ENCODE assay signal across 12 mouse cellular contexts in genomic region chr15:82984097-82984496, GRCm38 (mm10). TPM values are rescaled to one million over a fixed set of nuclear protein-coding genes. Genes with fewer than 3 reads are reported as not detected.
DNase-seq lines count a peak whose midpoint lies in the region; ATAC-seq lines count a peak whose summit lies in the region.
"Had no signal": no experiment of that assay in that cellular context is flagged by ENCODE, and none has a peak within 500 bp of the region (broad histone marks: within the 10 kb centered on the region; RNA-seq: fewer than 3 reads in every experiment).

No protein-coding gene starts in this region.

- no peaks in the 10 kb centered on the region for H3K36me3 ChIP-seq in kidney, embryonic 16.5 days (ENCODE audit: insufficient read depth, low read length)
- no peaks in the 10 kb centered on the region for H3K36me3 ChIP-seq in forebrain, embryonic 13.5 days (ENCODE audit: poor library complexity, severe bottlenecking)
- H3K36me3 ChIP-seq in limb, embryonic 13.5 days: no peaks in the 10 kb centered on the region
- no peaks in the 10 kb centered on the region for H3K36me3 ChIP-seq in neural tube, embryonic 15.5 days
- H3K36me3 ChIP-seq: heart, embryonic 15.5 days had no signal

- no peak overlapping the region for H3K4me3 ChIP-seq in kidney, embryonic 16.5 days (ENCODE audit: low read length)
- no peak overlapping the region for H3K4me3 ChIP-seq in forebrain, embryonic 13.5 days
- H3K4me3 ChIP-seq in limb, embryonic 13.5 days: peak overlapping the region; percentile 16; the same call in 1 of the 2 replicates
- no peak overlapping the region for H3K4me3 ChIP-seq in neural tube, embryonic 15.5 days (replicated peaks)
- H3K4me3 ChIP-seq: heart, embryonic 15.5 days had no signal

- H3K4me2 ChIP-seq in kidney, embryonic 16.5 days (replicated peaks; ENCODE audit: low read depth, low read length): no peak overlapping the region
- peak overlapping the region; percentile 90 for H3K4me2 ChIP-seq in forebrain, embryonic 13.5 days
- peak overlapping the region; percentile 94 for H3K4me2 ChIP-seq in limb, embryonic 13.5 days (replicated peaks)
- peak overlapping the region; percentile 92 for H3K4me2 ChIP-seq in neural tube, embryonic 15.5 days
- H3K4me2 ChIP-seq: liver, embryonic 11.5 days had no signal

- peak overlapping the region; percentile 35; the same call in 1 of the 2 replicates for H3K27ac ChIP-seq in kidney, embryonic 16.5 days (ENCODE audit: low read length)
- peak overlapping the region; percentile 94 for H3K27ac ChIP-seq in forebrain, embryonic 13.5 days
- H3K27ac ChIP-seq in limb, embryonic 13.5 days: peak overlapping the region; percentile 82
- H3K27ac ChIP-seq in neural tube, embryonic 15.5 days (replicated peaks): peak overlapping the region; percentile 81

- H3K9me3 ChIP-seq in kidney, embryonic 16.5 days (ENCODE audit: low read length): no peaks in the 10 kb centered on the region
- no peaks in the 10 kb centered on the region for H3K9me3 ChIP-seq in forebrain, embryonic 13.5 days (replicated peaks)
- H3K9me3 ChIP-seq in limb, embryonic 13.5 days: no peaks in the 10 kb centered on the region
- no peaks in the 10 kb centered on the region for H3K9me3 ChIP-seq in neural tube, embryonic 15.5 days (replicated peaks)
- H3K9me3 ChIP-seq: heart, embryonic 15.5 days had no signal

- H3K9ac ChIP-seq in kidney, embryonic 16.5 days (replicated peaks; ENCODE audit: low read length): no peak overlapping the region
- H3K9ac ChIP-seq in forebrain, embryonic 13.5 days: peak overlapping the region; percentile 43
- no peak overlapping the region for H3K9ac ChIP-seq in limb, embryonic 13.5 days
- H3K9ac ChIP-seq in neural tube, embryonic 15.5 days (replicated peaks): no peak overlapping the region
- H3K9ac ChIP-seq: heart, embryonic 15.5 days had no signal

- WGBS in kidney, embryonic 16.5 days: 23% methylated on average over 4 of the region's 4 CpGs
- 8% methylated on average over 4 of the region's 4 CpGs for WGBS in forebrain, embryonic 13.5 days
- 10% methylated on average over 4 of the region's 4 CpGs for WGBS in limb, embryonic 13.5 days
- WGBS in neural tube, embryonic 15.5 days: 3% methylated on average over 4 of the region's 4 CpGs

- ATAC-seq in kidney, embryonic 16.5 days (ENCODE audit: low FRiP score, low TSS enrichment): no peak
- 0 out of 2 replicates have a peak, but pooled peaks have one; percentile 4 for ATAC-seq in forebrain, embryonic 13.5 days
- no peak for ATAC-seq in limb, embryonic 13.5 days (ENCODE audit: low FRiP score, low read depth)
- ATAC-seq in neural tube, embryonic 15.5 days (ENCODE audit: low FRiP score): no peak
- ATAC-seq in granulocyte monocyte progenitor cell, adult 5-6 weeks (replicated peaks; ENCODE audit: poor library complexity, severe bottlenecking): no peak
- ATAC-seq: Patski had no signal

- H3K27me3 ChIP-seq in kidney, embryonic 16.5 days (ENCODE audit: insufficient read depth, low read length): peaks cover 20% of the 10 kb centered on the region
- peaks cover 26% of the 10 kb centered on the region for H3K27me3 ChIP-seq in forebrain, embryonic 13.5 days
- H3K27me3 ChIP-seq in limb, embryonic 13.5 days: peaks cover 16% of the 10 kb centered on the region
- H3K27me3 ChIP-seq in neural tube, embryonic 15.5 days (replicated peaks): peaks cover 27% of the 10 kb centered on the region

- no peak for DNase-seq in kidney, adult 9 months
- no peak for DNase-seq in cerebellum, adult 9-10 months
- no peak for DNase-seq in urinary bladder, postnatal 4 days (ENCODE audit: low spot score in 2 of 2)
- DNase-seq: lung, postnatal 14 days had no signal

- peaks cover 58% of the 10 kb centered on the region for H3K4me1 ChIP-seq in kidney, embryonic 16.5 days (ENCODE audit: insufficient read depth, low read length)
- peaks cover 89% of the 10 kb centered on the region for H3K4me1 ChIP-seq in forebrain, embryonic 13.5 days
- peaks cover 78% of the 10 kb centered on the region for H3K4me1 ChIP-seq in limb, embryonic 13.5 days
- H3K4me1 ChIP-seq in neural tube, embryonic 15.5 days: peaks cover 79% of the 10 kb centered on the region

RNA-seq across cellular contexts. Expression of gene Tcf20, which starts 3.6 kb away (rescaled TPM):
- polyA plus RNA-seq in kidney, embryonic 16.5 days (2015; fragmentation: Nextera tagmentation; extraction: Ambion mirVana): 7.3 and 8.3 TPM in 2 replicates
- 15.3 and 18.6 TPM in 2 replicates for polyA plus RNA-seq in forebrain, embryonic 13.5 days (2015; fragmentation: Nextera tagmentation; extraction: Ambion mirVana)
- polyA plus RNA-seq in limb, embryonic 13.5 days (2015; fragmentation: Nextera tagmentation; extraction: Ambion mirVana): 13.9 and 14.3 TPM in 2 replicates
- polyA plus RNA-seq in neural tube, embryonic 15.5 days (2015; fragmentation: Nextera tagmentation; extraction: Ambion mirVana): 11.2 and 11.5 TPM in 2 replicates
- 52.2 and 56.9 TPM in 2 replicates for total RNA-seq in granulocyte monocyte progenitor cell, adult 5-6 weeks (2014; fragmentation: Nextera tagmentation)
- 76.8 and 81.2 TPM in 2 replicates for total RNA-seq in granulocyte monocyte progenitor cell, adult 5-6 weeks (2017)

RNA-seq across cellular contexts. Expression of gene Nfam1, which starts 49.0 kb away (rescaled TPM):
- 2.6 and 3.3 TPM in 2 replicates for polyA plus RNA-seq in kidney, embryonic 16.5 days (2015; fragmentation: Nextera tagmentation; extraction: Ambion mirVana)
- 1.2 and 1.5 TPM in 2 replicates for polyA plus RNA-seq in forebrain, embryonic 13.5 days (2015; fragmentation: Nextera tagmentation; extraction: Ambion mirVana)
- polyA plus RNA-seq in limb, embryonic 13.5 days (2015; fragmentation: Nextera tagmentation; extraction: Ambion mirVana): 3.4 TPM in 2 replicates
- 1.7 and 2.5 TPM in 2 replicates for polyA plus RNA-seq in neural tube, embryonic 15.5 days (2015; fragmentation: Nextera tagmentation; extraction: Ambion mirVana)
- total RNA-seq in granulocyte monocyte progenitor cell, adult 5-6 weeks (2014; fragmentation: Nextera tagmentation): 60.7 and 62.4 TPM in 2 replicates
- total RNA-seq in granulocyte monocyte progenitor cell, adult 5-6 weeks (2017): 45.3 and 52.8 TPM in 2 replicates
- polyA plus RNA-seq: Patski had no signal

Comparison
In these comparisons a context has a peak if more than half of its experiments do, and no peak if none do; other contexts are left out.
1. H3K27ac ChIP-seq: peak in every context shown above with its lines; median percentile 94 in forebrain, embryonic 13.5 days; 82 in limb, embryonic 13.5 days; 81 in neural tube, embryonic 15.5 days; 35 in kidney, embryonic 16.5 days.